Mouse (Mus musculus): Measurements from ENCODE around the gene Cd68.

Cd68 gene

GRCm38 (mm10) chr11:69666665-69667005 lies 682 bp upstream of the Cd68 start:
- in situ Hi-C loops (cut with MboI) = no loop called here

GRCm38 (mm10) chr11:69665457-69665960 lies 444 bp downstream of the Cd68 start:
- in situ Hi-C loops (cut with MboI) = no loop called here

- in situ Hi-C loops (cut with MboI) = no loop called here
Measured at GRCm38 (mm10) chr11:69664841-69665240, 1.1 kb downstream of the Cd68 start.

GRCm38 (mm10) chr11:69663795-69664194 lies 2.2 kb downstream of the Cd68 start:
- in situ Hi-C loops (cut with MboI) = no loop called here

GRCm38 (mm10) chr11:69662967-69663671 lies 2.8 kb downstream of the Cd68 start:
- in situ Hi-C loops (cut with MboI) = no loop called here

GRCm38 (mm10) chr11:69662213-69662966 lies 3.6 kb downstream of the Cd68 start, which contains the start of gene Mpdu1:
Gene Mpdu1 (minus strand): TSS chr11:69662642.
- in situ Hi-C loops (cut with MboI) = no loop called here

- in situ Hi-C loops (cut with MboI) = no loop called here
Measured at GRCm38 (mm10) chr11:69661221-69661881, 4.6 kb downstream of the Cd68 start.

- in situ Hi-C loops (cut with MboI) = no loop called here
Measured at GRCm38 (mm10) chr11:69657462-69657881, 8.5 kb downstream of the Cd68 start.

- in situ Hi-C loops (cut with MboI) = no loop called here
Measured at GRCm38 (mm10) chr11:69656617-69657461, 9.1 kb downstream of the Cd68 start.

GRCm38 (mm10) chr11:69656065-69656455 lies 9.9 kb downstream of the Cd68 start:
- in situ Hi-C loops (cut with MboI) = no loop called here

GRCm38 (mm10) chr11:69655264-69656064 lies 10.5 kb downstream of the Cd68 start, which contains the start of gene Sox15:
Gene Sox15 (plus strand): TSS chr11:69655314.
- in situ Hi-C loops (cut with MboI) = no loop called here

- in situ Hi-C loops (cut with MboI) = no loop called here
Measured at GRCm38 (mm10) chr11:69654760-69655159, 11.2 kb downstream of the Cd68 start.

- in situ Hi-C loops (cut with MboI) = no loop called here
Measured at GRCm38 (mm10) chr11:69653399-69653798, 12.6 kb downstream of the Cd68 start.

GRCm38 (mm10) chr11:69645860-69646259 lies 20.1 kb downstream of the Cd68 start:
- in situ Hi-C loops (cut with MboI) = no loop called here

- in situ Hi-C loops (cut with MboI) = no loop called here
Measured at GRCm38 (mm10) chr11:69635471-69635870, 30.5 kb downstream of the Cd68 start.

GRCm38 (mm10) chr11:69633128-69633866 lies 32.7 kb downstream of the Cd68 start:
- in situ Hi-C loops (cut with MboI) = no loop called here

GRCm38 (mm10) chr11:69632284-69633089 lies 33.5 kb downstream of the Cd68 start, which contains the start of gene Fxr2:
Gene Fxr2 (plus strand): TSS chr11:69632990.
- in situ Hi-C loops (cut with MboI) = no loop called here

- in situ Hi-C loops (cut with MboI) = no loop called here
Measured at GRCm38 (mm10) chr11:69629802-69630201, 36.2 kb downstream of the Cd68 start.

GRCm38 (mm10) chr11:69628286-69628685 lies 37.7 kb downstream of the Cd68 start:
- in situ Hi-C loops (cut with MboI) = no loop called here
